7 mouse cellular contexts compared by ENCODE assay signal in the genomic region with DNA sequence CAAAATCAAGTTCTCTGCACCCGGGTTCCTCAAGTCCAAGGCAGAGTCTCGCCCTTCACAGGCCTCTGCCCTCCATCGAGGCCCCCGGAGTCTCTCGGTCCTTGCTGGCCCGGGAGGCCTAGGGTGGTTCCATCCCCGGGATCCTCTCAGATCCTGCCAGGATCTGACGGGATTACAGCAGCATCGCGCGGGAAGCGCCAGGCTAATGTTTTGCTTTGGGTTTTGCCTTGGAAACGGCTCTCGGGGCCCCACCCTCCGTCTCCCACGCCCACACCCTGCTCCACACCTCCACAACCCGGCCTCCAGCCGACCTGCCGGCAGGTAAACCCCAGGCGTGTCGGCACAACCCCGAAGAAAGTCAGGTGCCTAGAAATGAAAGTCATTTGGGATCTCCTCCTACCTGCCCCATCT. TPM values are rescaled to one million over a fixed set of nuclear protein-coding genes. Genes with fewer than 3 reads are reported as not detected.
A peak's percentile ranks its signal among the peaks of the same experiment; 100 is the strongest.
DNase-seq lines count a peak whose midpoint lies in the region; ATAC-seq and TF ChIP-seq lines count a peak whose summit lies in the region.

No protein-coding gene starts in this region.

- H3K27ac ChIP-seq in embryonic facial prominence, embryonic 10.5 days (replicated peaks): no peak overlapping the region; the same call in 1 of the 2 replicates
- H3K27ac ChIP-seq in heart, embryonic 14.5 days (replicated peaks in 1 of 2; ENCODE audit: control insufficient read depth in 1 of 2, insufficient read depth in 1 of 2, low read depth in 2 of 2, low read length in 2 of 2): no peak overlapping the region
- no peak overlapping the region for H3K27ac ChIP-seq in kidney, embryonic 16.5 days (ENCODE audit: low read length)
- no peak overlapping the region for H3K27ac ChIP-seq in testis, adult 2 months (ENCODE audit: control insufficient read depth, insufficient read depth, low read depth, low read length)

- under 1% methylated on average over 22 of the region's 22 CpGs for WGBS in embryonic facial prominence, embryonic 10.5 days
- WGBS in heart, embryonic 14.5 days: 2% methylated on average over 22 of the region's 22 CpGs
- WGBS in kidney, embryonic 16.5 days: under 1% methylated on average over 22 of the region's 22 CpGs

- peak; percentile 20 for DNase-seq in Muller cell, postnatal 12 days (ENCODE audit: inconsistent ontology term)
- DNase-seq in embryonic facial prominence, embryonic 10.5 days (ENCODE audit: low spot score): peak; percentile 60
- peak; percentile 76 for DNase-seq in lung, postnatal 36 days
- no peak for DNase-seq in layer of hippocampus, postnatal 14 days (ENCODE audit: low spot score in 2 of 2)

- no peaks in the 10 kb centered on the region for H3K36me3 ChIP-seq in embryonic facial prominence, embryonic 10.5 days (replicated peaks)
- no peaks in the 10 kb centered on the region for H3K36me3 ChIP-seq in heart, embryonic 14.5 days (ENCODE audit: control insufficient read depth, insufficient read depth, low read length)
- no peaks in the 10 kb centered on the region for H3K36me3 ChIP-seq in kidney, embryonic 16.5 days (ENCODE audit: insufficient read depth, low read length)
- no peaks in the 10 kb centered on the region for H3K36me3 ChIP-seq in testis, adult 2 months (ENCODE audit: control insufficient read depth, insufficient read depth, low read length)

- TF ChIP-seq CTCF in testis, adult 2 months (IDR thresholded peaks at IDR 0.05; ENCODE audit: control insufficient read depth, insufficient read depth, insufficient replicate concordance, low read depth, low read length): no peak

- H3K4me2 ChIP-seq in heart, embryonic 14.5 days (ENCODE audit: low read length): peak overlapping the region; percentile 94
- H3K4me2 ChIP-seq in kidney, embryonic 16.5 days (replicated peaks; ENCODE audit: low read depth, low read length): peak overlapping the region; percentile 98

- no peak for TF ChIP-seq POLR2A in testis, adult 2 months (IDR thresholded peaks at IDR 0.05; ENCODE audit: control insufficient read depth, low read depth, low read length)

- peak overlapping the region; percentile 73 for H3K4me3 ChIP-seq in embryonic facial prominence, embryonic 10.5 days
- H3K4me3 ChIP-seq in heart, embryonic 14.5 days (ENCODE audit: control insufficient read depth in 1 of 2, insufficient read depth in 1 of 2, low read depth in 1 of 2, low read length in 2 of 2): peak overlapping the region; percentile 73 to 74
- H3K4me3 ChIP-seq in kidney, embryonic 16.5 days (ENCODE audit: low read length): peak overlapping the region; percentile 62
- H3K4me3 ChIP-seq in testis, adult 2 months (ENCODE audit: control insufficient read depth, low read depth, low read length): peak overlapping the region; percentile 33

- H3K4me1 ChIP-seq in embryonic facial prominence, embryonic 10.5 days: peaks cover 67% of the 10 kb centered on the region
- peaks cover 37 to 49% of the 10 kb centered on the region in 2 experiments for H3K4me1 ChIP-seq in heart, embryonic 14.5 days (ENCODE audit: control insufficient read depth in 2 of 2, insufficient read depth in 2 of 2, low read length in 2 of 2)
- peaks cover 47% of the 10 kb centered on the region for H3K4me1 ChIP-seq in kidney, embryonic 16.5 days (ENCODE audit: insufficient read depth, low read length)
- peaks cover 24% of the 10 kb centered on the region for H3K4me1 ChIP-seq in testis, adult 2 months (ENCODE audit: control insufficient read depth, insufficient read depth, low read length)

- H3K27me3 ChIP-seq in embryonic facial prominence, embryonic 10.5 days (replicated peaks; ENCODE audit: low read depth, poor library complexity, severe bottlenecking): peaks cover 92% of the 10 kb centered on the region
- H3K27me3 ChIP-seq in heart, embryonic 14.5 days (ENCODE audit: control insufficient read depth, insufficient read depth, low read length): peaks cover 9% of the 10 kb centered on the region; the same call in 1 of the 2 replicates
- peaks cover 48% of the 10 kb centered on the region for H3K27me3 ChIP-seq in kidney, embryonic 16.5 days (ENCODE audit: insufficient read depth, low read length)
- peaks cover 4% of the 10 kb centered on the region for H3K27me3 ChIP-seq in testis, adult 2 months (ENCODE audit: control insufficient read depth, insufficient read depth, low read length)

- no peak for ATAC-seq in heart, embryonic 14.5 days (ENCODE audit: insufficient number of reproducible peaks, insufficient read depth, low FRiP score, low read depth)
- ATAC-seq in kidney, embryonic 16.5 days (ENCODE audit: low FRiP score, low TSS enrichment): no peak

- H3K9me3 ChIP-seq in embryonic facial prominence, embryonic 10.5 days: no peaks in the 10 kb centered on the region
- H3K9me3 ChIP-seq in heart, embryonic 14.5 days (ENCODE audit: control insufficient read depth, low read length): no peaks in the 10 kb centered on the region
- no peaks in the 10 kb centered on the region for H3K9me3 ChIP-seq in kidney, embryonic 16.5 days (ENCODE audit: low read length)

- peak overlapping the region; percentile 84 for H3K9ac ChIP-seq in heart, embryonic 14.5 days (ENCODE audit: low read length)
- peak overlapping the region; percentile 47 for H3K9ac ChIP-seq in kidney, embryonic 16.5 days (replicated peaks; ENCODE audit: low read length)

RNA-seq across cellular contexts. Expression of gene Fam71a, which starts 20.2 kb away (rescaled TPM):
- not detected in 2 replicates for polyA plus RNA-seq in embryonic facial prominence, embryonic 10.5 days (2016; fragmentation: Nextera tagmentation; extraction: Ambion mirVana)
- polyA plus RNA-seq in heart, embryonic 14.5 days (2014; fragmentation: Nextera tagmentation; extraction: Ambion mirVana): not detected in 2 replicates
- not detected in 2 replicates for polyA plus RNA-seq in kidney, embryonic 16.5 days (2015; fragmentation: Nextera tagmentation; extraction: Ambion mirVana)
- 80.7 and 82.4 TPM in 2 replicates for polyA plus RNA-seq in testis, adult 2 months (2012; rRNA removed)
- total RNA-seq in layer of hippocampus, postnatal 14 days (2021): not detected

RNA-seq across cellular contexts. Expression of gene Atf3, which starts 33.0 kb away (rescaled TPM):
- polyA plus RNA-seq in embryonic facial prominence, embryonic 10.5 days (2016; fragmentation: Nextera tagmentation; extraction: Ambion mirVana): 1.5 and 2.1 TPM in 2 replicates
- polyA plus RNA-seq in heart, embryonic 14.5 days (2014; fragmentation: Nextera tagmentation; extraction: Ambion mirVana): 15.6 and 17.8 TPM in 2 replicates
- polyA plus RNA-seq in kidney, embryonic 16.5 days (2015; fragmentation: Nextera tagmentation; extraction: Ambion mirVana): 4.1 and 4.4 TPM in 2 replicates
- 0.16 TPM in 1 of 2 replicates, not detected in the other for polyA plus RNA-seq in testis, adult 2 months (2012; rRNA removed)
- under 1 TPM; 0.79 to 0.90 TPM for total RNA-seq in layer of hippocampus, postnatal 14 days (2021)

Comparison
In these comparisons a context has a peak if more than half of its experiments do, and no peak if none do; other contexts are left out.
1. DNase-seq: peak in Muller cell, postnatal 12 days (single experiment), embryonic facial prominence, embryonic 10.5 days (single experiment) and lung, postnatal 36 days (single experiment); none in layer of hippocampus, postnatal 14 days (0 of 2).
2. RNA of gene Fam71a, which starts 20.2 kb away (polyA plus RNA-seq): 80.7 to 82.4 TPM in testis, adult 2 months; not detected in embryonic facial prominence, embryonic 10.5 days, not detected in heart, embryonic 14.5 days and not detected in kidney, embryonic 16.5 days; every median in the first group is over 10 times any median in the second.
3. Peak in every context shown above with its lines, with median percentiles within 50 percentile points of each other: H3K4me3 ChIP-seq.